Mouse (Mus musculus): ENCODE measurements around the gene Mapk11. TPM values are rescaled to one million over a fixed set of nuclear protein-coding genes. Genes with fewer than 3 reads are reported as not detected.

The Mapk11 gene
- polyA plus RNA-seq, 1 experiment: 3.2 TPM

DNA sequence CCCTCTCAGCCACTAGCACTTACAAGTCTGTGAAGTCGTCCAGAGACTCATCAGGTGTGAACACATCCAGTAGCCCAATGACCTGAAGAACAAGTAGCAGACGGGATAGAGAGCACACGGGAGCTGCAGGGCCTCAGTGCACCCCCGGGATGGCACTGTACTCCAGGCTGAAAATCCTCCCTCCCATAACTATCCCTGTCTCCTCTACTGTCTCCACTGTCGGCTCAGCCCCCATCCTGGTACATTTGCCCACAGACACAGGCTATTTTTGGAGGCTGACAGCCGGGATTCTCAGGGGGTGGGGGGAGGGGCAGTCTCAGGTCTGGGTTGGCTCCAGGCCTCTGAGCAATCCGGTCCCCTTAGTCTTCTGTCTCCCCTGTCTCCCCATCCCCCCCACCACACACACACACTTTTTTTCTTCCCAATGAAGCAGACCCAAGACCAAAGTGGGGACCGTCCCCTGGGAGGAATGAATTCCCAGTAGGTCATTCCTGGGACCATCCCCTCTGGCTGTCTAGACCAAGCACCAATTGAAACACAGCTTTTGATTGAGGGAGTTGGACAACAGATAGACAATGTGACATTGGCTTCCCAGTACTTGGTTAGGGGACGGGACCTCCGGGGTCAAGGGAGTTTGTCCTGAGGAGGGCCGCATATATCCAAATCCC is 11.9 kb downstream of the Mapk11 start:
- no peak overlapping the region for H3K4me3 ChIP-seq (ENCODE audit: low read depth, low read length)
- no peaks in the 10 kb centered on the region for H3K36me3 ChIP-seq (ENCODE audit: control insufficient read depth, insufficient read depth, low read length)
- H3K27ac ChIP-seq (ENCODE audit: insufficient read depth, low read depth, low read length): no peak overlapping the region
- H3K4me1 ChIP-seq (ENCODE audit: control insufficient read depth, insufficient read depth, insufficient read length, low read length): peaks cover 4% of the 10 kb centered on the region
- H3K27me3 ChIP-seq (ENCODE audit: control insufficient read depth, insufficient read depth, low read length): peaks cover 27% of the 10 kb centered on the region
- no peak for TF ChIP-seq CTCF (IDR thresholded peaks at IDR 0.05; ENCODE audit: extremely low read depth, insufficient read length, insufficient replicate concordance, low read depth, low read length)
- no peak for TF ChIP-seq POLR2A (IDR thresholded peaks at IDR 0.05; ENCODE audit: low read depth, low read length)
- WGBS: 72% methylated on average over 11 of the region's 11 CpGs

DNA sequence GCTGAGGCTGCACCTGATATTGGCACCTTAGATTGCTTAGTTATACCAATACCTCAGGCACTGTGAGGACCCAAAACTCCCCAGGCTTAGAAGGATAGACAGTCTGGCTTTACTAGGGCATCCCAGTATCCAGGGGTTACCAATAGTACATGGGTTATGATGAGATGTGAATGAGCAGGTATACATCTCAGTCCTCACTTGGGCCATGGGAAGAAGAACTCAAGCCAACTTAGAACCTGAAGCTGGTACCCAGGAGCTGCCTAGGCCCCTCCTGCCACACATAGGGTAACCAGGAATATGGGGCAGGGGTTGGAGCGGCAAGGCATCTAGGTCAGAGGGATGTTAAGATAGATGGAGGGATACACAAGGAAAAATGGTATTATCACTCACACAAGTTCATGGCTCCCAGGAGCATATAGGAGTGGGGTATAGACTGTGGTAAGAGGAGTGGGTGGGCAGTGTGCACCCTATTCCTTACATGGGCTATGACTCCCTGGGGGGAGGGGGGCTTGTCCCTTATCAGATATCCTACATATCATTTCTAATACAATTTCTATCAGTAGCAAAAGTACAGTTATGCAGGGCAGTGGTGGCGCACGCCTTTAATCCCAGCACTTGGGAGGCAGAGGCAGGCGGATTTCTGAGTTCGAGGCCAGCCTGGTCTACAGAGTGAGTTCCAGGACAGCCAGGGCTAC is 12.8 kb downstream of the Mapk11 start:
- H3K4me3 ChIP-seq (ENCODE audit: low read depth, low read length): no peak overlapping the region
- H3K27ac ChIP-seq (ENCODE audit: insufficient read depth, low read depth, low read length): no peak overlapping the region
- H3K27me3 ChIP-seq (ENCODE audit: control insufficient read depth, insufficient read depth, low read length): peaks cover 24% of the 10 kb centered on the region
- TF ChIP-seq CTCF (IDR thresholded peaks at IDR 0.05; ENCODE audit: extremely low read depth, insufficient read length, insufficient replicate concordance, low read depth, low read length): no peak
- TF ChIP-seq POLR2A (IDR thresholded peaks at IDR 0.05; ENCODE audit: low read depth, low read length): no peak
- 86% methylated on average over 5 of the region's 5 CpGs for WGBS
- no peaks in the 10 kb centered on the region for H3K36me3 ChIP-seq (ENCODE audit: control insufficient read depth, insufficient read depth, low read length)
- H3K4me1 ChIP-seq (ENCODE audit: control insufficient read depth, insufficient read depth, insufficient read length, low read length): peaks cover 4% of the 10 kb centered on the region

DNA sequence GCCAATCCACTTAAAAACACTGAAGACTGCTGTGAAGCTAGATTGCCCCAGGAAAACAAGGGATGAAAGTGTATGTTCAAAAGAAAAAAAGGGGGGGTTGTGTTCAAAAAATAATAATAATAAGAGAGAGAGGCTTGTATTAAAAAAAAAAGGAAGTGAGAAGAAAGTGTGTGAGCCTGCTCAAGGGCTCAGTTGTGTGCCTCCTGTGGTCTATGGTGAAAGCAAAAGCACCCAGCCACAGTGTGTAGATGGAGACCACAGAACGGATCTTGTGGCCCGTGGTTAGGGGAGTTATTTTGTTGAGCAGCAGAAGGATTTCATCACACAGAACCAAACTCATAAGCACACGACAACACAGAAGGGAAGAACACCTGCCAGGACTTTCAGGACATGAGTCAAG is 18.1 kb downstream of the Mapk11 start:
- TF ChIP-seq CTCF (IDR thresholded peaks at IDR 0.05; ENCODE audit: extremely low read depth, insufficient read length, insufficient replicate concordance, low read depth, low read length) (no peak), POLR2A (IDR thresholded peaks at IDR 0.05; ENCODE audit: low read depth, low read length) (no peak)
- 75% methylated on average over 3 of the region's 3 CpGs for WGBS
- H3K27ac ChIP-seq (ENCODE audit: insufficient read depth, low read depth, low read length): no peak overlapping the region
- H3K4me3 ChIP-seq (ENCODE audit: low read depth, low read length): no peak overlapping the region
- no peaks in the 10 kb centered on the region for H3K36me3 ChIP-seq (ENCODE audit: control insufficient read depth, insufficient read depth, low read length)
- no peaks in the 10 kb centered on the region for H3K27me3 ChIP-seq (ENCODE audit: control insufficient read depth, insufficient read depth, low read length)
- peaks cover 10% of the 10 kb centered on the region; the same call in 1 of the 2 replicates for H3K4me1 ChIP-seq (ENCODE audit: control insufficient read depth, insufficient read depth, insufficient read length, low read length)

DNA sequence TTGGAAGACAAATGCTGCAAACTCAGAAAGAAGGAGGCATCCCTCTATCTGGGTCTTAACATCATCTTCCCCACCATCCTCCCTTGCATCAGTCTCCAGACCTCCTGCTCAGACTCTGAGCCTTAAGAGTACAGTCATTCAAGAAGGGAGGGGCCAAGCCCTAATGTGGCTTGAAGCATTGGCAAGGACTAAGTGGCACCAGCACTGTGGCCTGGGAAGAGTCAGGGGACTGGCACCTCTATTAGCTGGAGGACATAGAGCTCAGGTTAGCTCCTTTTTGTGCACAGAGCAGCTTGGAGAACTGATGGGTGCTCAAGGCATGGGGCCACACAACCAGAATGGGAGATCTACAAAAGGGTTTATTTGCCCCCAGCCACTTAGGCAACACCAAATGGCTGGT is 19.2 kb downstream of the Mapk11 start:
- TF ChIP-seq CTCF (IDR thresholded peaks at IDR 0.05; ENCODE audit: extremely low read depth, insufficient read length, insufficient replicate concordance, low read depth, low read length) (no peak), POLR2A (IDR thresholded peaks at IDR 0.05; ENCODE audit: low read depth, low read length) (no peak)
- Histone ChIP-seq H3K27ac (ENCODE audit: insufficient read depth, low read depth, low read length) (no peak overlapping the region), H3K4me3 (ENCODE audit: low read depth, low read length) (no peak overlapping the region), H3K4me1 (ENCODE audit: control insufficient read depth, insufficient read depth, insufficient read length, low read length) (peaks cover 10% of the 10 kb centered on the region; the same call in 1 of the 2 replicates), H3K27me3 (ENCODE audit: control insufficient read depth, insufficient read depth, low read length) (no peaks in the 10 kb centered on the region), H3K36me3 (ENCODE audit: control insufficient read depth, insufficient read depth, low read length) (no peaks in the 10 kb centered on the region)

DNA sequence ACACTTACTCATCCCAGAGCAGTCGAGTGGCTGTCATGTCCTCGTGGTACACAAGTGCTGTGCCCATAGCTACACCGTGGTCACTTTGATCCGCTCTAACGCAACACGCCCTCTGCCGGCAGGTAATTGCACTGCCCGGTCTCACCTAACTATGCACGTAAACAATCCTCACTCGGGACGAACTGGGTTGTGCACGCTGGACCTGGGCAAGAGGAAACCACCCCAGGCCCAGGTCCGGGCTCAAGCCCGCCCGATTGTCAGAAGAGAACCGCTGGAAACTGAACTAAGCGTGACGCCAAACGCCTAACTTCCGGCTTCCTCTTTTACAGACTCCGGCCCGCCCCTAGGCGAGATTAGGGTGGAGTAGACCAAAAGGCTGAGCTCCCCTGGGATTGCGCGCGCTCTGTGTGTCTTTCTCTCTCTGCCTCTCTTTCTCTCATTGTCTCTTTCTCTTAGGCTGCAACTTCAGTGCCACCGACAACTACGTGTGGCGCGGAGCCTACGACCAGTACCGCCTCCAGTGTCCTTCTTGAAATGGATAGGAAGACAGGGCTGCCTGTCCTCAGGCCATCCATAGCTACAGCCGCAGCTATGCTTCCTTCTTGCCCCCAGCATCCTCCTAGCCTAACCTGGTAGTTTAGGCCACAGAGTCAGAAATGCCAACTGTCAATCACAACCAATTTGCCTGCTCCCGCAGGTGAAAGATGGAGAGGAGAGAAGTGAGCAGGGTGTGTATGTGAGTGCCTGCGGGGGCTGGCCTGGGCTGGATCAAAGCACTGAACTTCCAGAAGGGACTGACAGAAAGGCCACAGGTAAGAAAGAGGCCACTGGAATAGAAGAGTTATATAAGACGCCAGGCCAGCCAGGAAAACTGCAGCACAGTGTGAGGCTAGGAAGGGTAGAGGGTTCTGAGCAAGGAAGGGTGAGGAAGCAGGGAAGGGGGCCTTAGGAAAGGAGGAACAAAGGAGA is 20.8 kb downstream of the Mapk11 start, which contains the start of gene Hdac10:
TSS of gene Hdac10 (minus strand) at position 319 of the 969 bp plus-strand sequence.
- peak within 1 kb of the TSS; percentile 88 for H3K27ac ChIP-seq (ENCODE audit: insufficient read depth, low read depth, low read length)
- H3K4me1 ChIP-seq (ENCODE audit: control insufficient read depth, insufficient read depth, insufficient read length, low read length): peaks cover 11% of the 10 kb centered on the region; the same call in 1 of the 2 replicates
- TF ChIP-seq CTCF (IDR thresholded peaks at IDR 0.05; ENCODE audit: extremely low read depth, insufficient read length, insufficient replicate concordance, low read depth, low read length): peak; percentile 98; the same call in 1 of the 2 replicates
- peak; percentile 65 for TF ChIP-seq POLR2A (IDR thresholded peaks at IDR 0.05; ENCODE audit: low read depth, low read length)
- 3% methylated on average over 36 of the region's 36 CpGs for WGBS
- H3K27me3 ChIP-seq (ENCODE audit: control insufficient read depth, insufficient read depth, low read length): no peaks in the 10 kb centered on the region
- peak within 1 kb of the TSS; percentile 81 for H3K4me3 ChIP-seq (ENCODE audit: low read depth, low read length)
- H3K36me3 ChIP-seq (ENCODE audit: control insufficient read depth, insufficient read depth, low read length): no peaks in the 10 kb centered on the region

DNA sequence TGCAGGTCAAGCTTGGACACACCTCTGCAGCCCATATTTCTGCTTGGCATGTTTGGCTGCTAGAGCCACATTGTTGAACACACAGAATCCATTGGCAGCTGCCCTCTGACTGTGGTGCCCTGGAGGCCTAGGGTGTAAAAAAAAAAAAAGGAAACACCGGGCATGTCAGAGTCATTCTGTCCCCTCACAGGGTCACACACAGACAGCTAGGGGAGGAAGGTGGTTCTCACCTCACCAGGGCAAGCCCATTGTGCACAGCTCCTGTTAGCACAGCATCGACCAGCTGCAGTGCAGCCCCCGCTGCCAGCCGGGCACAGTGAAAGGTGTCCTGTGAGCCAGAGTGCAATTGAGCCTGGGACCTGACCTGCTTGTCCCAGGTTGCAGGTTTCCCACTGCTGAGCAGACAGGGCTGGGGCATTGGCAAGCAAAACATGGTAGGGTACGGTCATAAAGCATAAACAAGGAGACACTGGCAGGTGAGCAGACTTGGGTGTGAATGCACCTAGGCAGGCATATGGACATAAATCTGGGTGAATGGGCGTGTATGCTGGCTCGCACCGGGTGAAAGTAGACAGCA is 22.0 kb downstream of the Mapk11 start:
- WGBS: 39% methylated on average over 8 of the region's 8 CpGs
- no peaks in the 10 kb centered on the region for H3K27me3 ChIP-seq (ENCODE audit: control insufficient read depth, insufficient read depth, low read length)
- H3K36me3 ChIP-seq (ENCODE audit: control insufficient read depth, insufficient read depth, low read length): no peaks in the 10 kb centered on the region
- peak overlapping the region; percentile 81 for H3K4me3 ChIP-seq (ENCODE audit: low read depth, low read length)
- peaks cover 17% of the 10 kb centered on the region for H3K4me1 ChIP-seq (ENCODE audit: control insufficient read depth, insufficient read depth, insufficient read length, low read length)
- TF ChIP-seq CTCF (IDR thresholded peaks at IDR 0.05; ENCODE audit: extremely low read depth, insufficient read length, insufficient replicate concordance, low read depth, low read length): no peak
- TF ChIP-seq POLR2A (IDR thresholded peaks at IDR 0.05; ENCODE audit: low read depth, low read length): no peak
- H3K27ac ChIP-seq (ENCODE audit: insufficient read depth, low read depth, low read length): no peak overlapping the region

All from small intestine, adult 2 months (tissue).